Mouse (Mus musculus) MEL (cell line): Measurements from ENCODE around the gene Tedc1.

Experiments used
- CTCF ChIP-seq, 3 experiments: IDR thresholded peaks in 2 of 3; conservative IDR thresholded peaks in 1 of 3; 2 replicates each; pipeline ENCODE4 v1.5.1; 2011 to 2012; ENCODE audit warnings: low read length in 3 of 3, low read depth in 2 of 3, mild to moderate bottlenecking in 2 of 3, improper control_type of control experiment in 1 of 3, inconsistent platforms in 1 of 3, mixed read lengths in 1 of 3, moderate library complexity in 1 of 3; ENCODE audit not compliant: control insufficient read depth in 1 of 3, insufficient read depth in 1 of 3, poor library complexity in 1 of 3, severe bottlenecking in 1 of 3
- EP300 ChIP-seq, 2 experiments: IDR thresholded peaks; 2 replicates each; pipeline ENCODE4 v1.6.1; 2011; ENCODE audit warnings: improper control_type of control experiment in 2 of 2, low read length in 2 of 2, low read depth in 1 of 2, mild to moderate bottlenecking in 1 of 2
- ETS1 ChIP-seq: IDR thresholded peaks from 2 replicates; pipeline ENCODE4 v1.6.1; 2012; ENCODE audit warnings: low read depth, mild to moderate bottlenecking, inconsistent platforms, low read length, improper control_type of control experiment, moderate library complexity
- MAFK ChIP-seq: IDR thresholded peaks from 2 replicates; pipeline ENCODE4 v1.6.1; 2011; ENCODE audit warnings: low read depth, mild to moderate bottlenecking, low read length, improper control_type of control experiment, borderline replicate concordance
- POLR2A ChIP-seq, 2 experiments: IDR thresholded peaks; 2 replicates each; pipeline ENCODE4 v1.6.1; 2011 to 2012; ENCODE audit warnings: low read length in 2 of 2, mild to moderate bottlenecking in 2 of 2, control low read depth in 1 of 2, improper control_type of control experiment in 1 of 2, low read depth in 1 of 2, moderate library complexity in 1 of 2; ENCODE audit not compliant: control insufficient read depth in 1 of 2, insufficient read depth in 1 of 2, poor library complexity in 1 of 2
- POLR2AphosphoS2 ChIP-seq: IDR thresholded peaks from 2 replicates; pipeline ENCODE4 v1.6.1; 2011; ENCODE audit warnings: low read length, improper control_type of control experiment
- SMC3 ChIP-seq: IDR thresholded peaks from 2 replicates; pipeline ENCODE4 v1.6.1; 2011; ENCODE audit warnings: low read depth, low read length, improper control_type of control experiment
- ZKSCAN1 ChIP-seq: IDR thresholded peaks from 2 replicates; pipeline ENCODE4 v1.6.1; 2012; ENCODE audit warnings: low read depth, mild to moderate bottlenecking, inconsistent platforms, low read length, improper control_type of control experiment, moderate library complexity

- TF ChIP-seq MAFK, result no peak
- TF ChIP-seq SMC3, result no peak
- no peak for TF ChIP-seq POLR2A (IDR thresholded peaks at IDR 0.05; ENCODE audit: control insufficient read depth in 1 of 2, insufficient read depth in 1 of 2, low read depth in 1 of 2, low read length in 2 of 2, poor library complexity in 1 of 2)
- no peak for TF ChIP-seq ZKSCAN1
- TF ChIP-seq CTCF (IDR thresholded peaks at IDR 0.05 in 2 of 3, conservative IDR thresholded peaks at IDR 0.05 in 1 of 3; ENCODE audit: control insufficient read depth in 1 of 3, insufficient read depth in 1 of 3, low read depth in 2 of 3, low read length in 3 of 3, poor library complexity in 1 of 3, severe bottlenecking in 1 of 3), result no peak
- no peak for TF ChIP-seq EP300 (IDR thresholded peaks at IDR 0.05; ENCODE audit: low read depth in 1 of 2, low read length in 2 of 2)
- TF ChIP-seq ETS1, result no peak
- TF ChIP-seq POLR2AphosphoS2, result no peak
Observed at GRCm38 (mm10) chr12:113144886-113145285, 11.3 kb upstream of the Tedc1 start.
